Mouse (Mus musculus) stomach, postnatal 0 days (tissue): ENCODE measurements around the gene Dmd.

ENCODE experiments used
- CTCF ChIP-seq: IDR thresholded peaks from 2 replicates; pipeline ENCODE4 v1.5.1; 2016; ENCODE audit warnings: antibody characterized with exemption, low read depth, mild to moderate bottlenecking, moderate library complexity
- EP300 ChIP-seq: optimal IDR thresholded peaks from 2 replicates; pipeline ENCODE3; 2016; ENCODE audit warnings: antibody characterized with exemption

DNA sequence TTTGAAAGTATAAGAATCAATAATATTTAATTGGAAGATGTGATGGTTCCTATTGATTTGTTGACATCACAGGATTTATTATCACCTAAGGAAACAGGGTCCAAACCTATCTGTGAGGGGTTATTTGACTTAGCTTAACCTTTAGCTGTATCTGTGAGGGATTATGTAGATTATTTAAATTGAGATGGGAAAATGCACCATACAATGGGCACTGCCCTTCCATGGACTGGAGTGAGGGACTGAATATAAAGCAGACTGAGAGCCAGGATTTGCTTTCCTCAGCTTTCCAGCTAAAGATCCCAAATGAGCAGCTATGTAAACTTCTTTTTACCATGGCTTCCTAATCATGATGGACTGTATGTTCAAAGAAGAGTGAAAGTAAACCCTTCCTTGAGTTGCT is 1496.0 kb downstream of the Dmd start:
- TF ChIP-seq CTCF = no peak
- TF ChIP-seq EP300 = no peak
